ENCODE assay signal across 8 mouse cellular contexts in the genomic region with DNA sequence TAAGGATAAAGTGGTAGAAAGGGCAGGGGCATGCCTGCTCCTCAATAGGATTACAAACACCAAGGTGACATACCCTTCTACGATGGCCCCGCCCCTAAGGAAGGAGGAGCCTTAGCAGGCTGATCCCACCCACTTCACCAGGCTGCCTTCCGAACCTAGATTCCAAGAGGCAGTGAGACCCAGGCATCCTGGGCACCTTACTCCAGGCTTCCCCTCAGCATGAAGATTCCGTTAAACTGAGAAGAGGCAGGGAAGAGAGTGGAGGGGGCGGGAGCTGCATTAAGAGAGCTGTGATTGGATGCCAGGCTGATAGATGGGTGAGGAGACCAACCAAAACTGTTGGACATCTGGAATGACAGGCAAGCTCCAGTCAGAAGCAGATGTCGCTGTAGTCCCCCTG.
A peak's percentile ranks its signal among the peaks of the same experiment; 100 is the strongest.
DNase-seq lines count a peak whose midpoint lies in the region; ATAC-seq lines count a peak whose summit lies in the region.

No protein-coding gene starts in this region.

- H3K4me1 ChIP-seq in hindbrain, embryonic 12.5 days = peaks cover 54% of the 10 kb centered on the region

- DNase-seq in R1 (ENCODE audit: low read depth, low spot score) = peak; percentile 80
- DNase-seq in cerebellum, adult 9-10 months = peak; percentile 20
- peak; percentile 57 to 83 for DNase-seq in frontal cortex, adult 2 months (ENCODE audit: extremely low spot score in 1 of 2, low spot score in 1 of 2)
- peak; percentile 86 for DNase-seq in layer of hippocampus, adult 9-10 months (ENCODE audit: low spot score)
- DNase-seq in lung, postnatal 10 days = peak; percentile 75
- DNase-seq in right cerebral cortex, adult 18-20 months = peak; percentile 79
- DNase-seq in spleen, postnatal 4 days (ENCODE audit: low spot score in 2 of 2) = no peak

- peak; percentile 60 for ATAC-seq in hindbrain, embryonic 12.5 days (ENCODE audit: low FRiP score)

- no peak overlapping the region for H3K9ac ChIP-seq in hindbrain, embryonic 12.5 days

- no peaks in the 10 kb centered on the region; the same call in 1 of the 2 replicates for H3K27me3 ChIP-seq in hindbrain, embryonic 12.5 days

- H3K4me2 ChIP-seq in hindbrain, embryonic 12.5 days (replicated peaks) = peak overlapping the region; percentile 36

- under 1% methylated on average over 6 of the region's 6 CpGs for WGBS in hindbrain, embryonic 12.5 days

- H3K36me3 ChIP-seq in hindbrain, embryonic 12.5 days = no peaks in the 10 kb centered on the region

- H3K4me3 ChIP-seq in hindbrain, embryonic 12.5 days = peak overlapping the region; percentile 18

- H3K27ac ChIP-seq in hindbrain, embryonic 12.5 days = peak overlapping the region; percentile 73

- H3K9me3 ChIP-seq in hindbrain, embryonic 12.5 days (replicated peaks) = no peaks in the 10 kb centered on the region

Comparison
In these comparisons a context has a peak if more than half of its experiments do, and no peak if none do; other contexts are left out.
1. DNase-seq: peak in R1 (single experiment), cerebellum, adult 9-10 months (single experiment), frontal cortex, adult 2 months (2 of 2), layer of hippocampus, adult 9-10 months (single experiment), lung, postnatal 10 days (single experiment) and right cerebral cortex, adult 18-20 months (single experiment); none in spleen, postnatal 4 days (0 of 2).